Mouse (Mus musculus): ENCODE data around the gene Gfer.

Gfer gene

GRCm38 (mm10) chr17:24696011-24696697 is at the start of gene Gfer, which contains the start of gene Noxo1:
Gfer (minus strand) TSS chr17:24696156.
Noxo1 (plus strand) TSS chr17:24696234.
- DNase-seq: peak; percentile 99

DNA sequence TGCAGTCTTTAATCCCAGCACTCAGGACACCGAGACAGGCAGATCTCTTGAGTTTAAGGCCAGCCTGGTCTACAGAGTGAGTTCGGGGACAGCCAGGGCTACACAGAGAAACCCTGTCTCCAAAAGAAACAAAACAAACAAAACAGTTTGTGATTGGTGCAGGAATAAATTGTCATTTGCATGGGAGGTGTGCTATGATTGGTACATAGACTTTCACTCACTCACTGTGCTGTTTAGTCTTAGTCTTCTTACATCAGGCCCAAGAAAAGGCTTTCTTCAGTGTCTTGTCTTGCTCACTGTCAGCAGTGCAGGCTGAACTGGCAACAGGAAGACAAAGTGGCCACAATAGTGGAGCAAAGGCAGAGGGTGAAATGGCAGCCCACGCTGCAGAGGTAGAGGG is 48.4 kb upstream of the Gfer start:
- DNase-seq: no peak

DNA sequence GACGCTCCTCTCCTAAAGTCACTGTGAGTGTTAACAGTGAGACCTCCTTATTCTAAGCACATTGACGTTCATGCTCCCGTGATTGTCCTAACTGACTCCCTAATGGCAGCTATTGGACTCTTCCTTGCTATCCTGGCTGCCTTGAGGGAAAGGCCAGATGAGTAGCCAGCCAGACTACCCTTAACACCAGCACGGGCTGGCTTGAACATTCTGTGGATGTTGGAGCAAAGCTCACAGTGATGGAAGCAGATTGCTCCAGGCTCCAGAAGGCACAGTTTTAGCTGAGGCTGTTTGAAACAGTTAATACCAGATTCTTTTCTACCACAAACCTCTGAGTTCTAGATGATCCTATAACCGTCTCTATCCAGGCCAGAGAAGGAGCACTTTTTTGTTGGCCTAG is 47.9 kb upstream of the Gfer start:
- DNase-seq: no peak

DNA sequence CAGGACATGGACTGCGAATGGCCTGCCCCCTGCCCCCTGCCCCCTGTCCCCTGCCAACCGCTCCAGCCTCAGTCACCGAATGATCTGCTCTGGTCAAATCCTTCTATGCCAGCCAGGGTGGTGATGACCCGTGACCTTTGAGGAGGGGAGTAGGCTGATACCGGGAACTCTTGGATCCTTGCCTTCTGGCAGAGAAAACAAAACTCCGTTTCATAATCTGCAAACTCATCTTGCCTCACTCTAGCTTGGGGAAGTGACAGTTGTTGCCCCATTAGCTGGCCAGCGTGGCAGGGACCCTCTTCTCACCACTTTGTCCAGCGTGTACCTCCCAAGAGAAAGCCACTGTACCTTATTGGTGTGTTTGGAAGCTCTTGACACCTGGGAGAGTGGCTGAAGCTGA is 46.4 kb upstream of the Gfer start:
- no peak for DNase-seq

- DNase-seq: peak; percentile 87
Measured at GRCm38 (mm10) chr17:24739926-24740325, 44.0 kb upstream of the Gfer start.

DNA sequence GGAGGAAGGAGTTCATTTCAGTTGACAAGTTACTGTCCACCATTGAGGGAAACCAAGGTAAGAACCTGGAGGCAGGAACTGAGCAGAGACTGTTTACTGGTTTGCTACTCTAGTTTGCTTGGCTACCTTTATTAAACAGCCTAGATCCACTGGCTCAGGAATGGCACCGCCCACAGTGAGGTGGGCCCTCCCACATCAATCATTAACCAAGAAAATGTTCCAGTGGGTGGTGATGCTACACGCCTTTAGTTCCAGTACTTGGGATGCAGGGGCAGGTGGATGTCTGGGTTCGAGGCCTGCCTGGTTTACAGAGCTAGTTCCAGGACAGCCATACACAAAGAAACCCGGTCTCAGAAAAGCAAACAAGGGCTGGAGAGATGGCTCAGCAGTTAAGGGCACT is 42.3 kb upstream of the Gfer start:
- DNase-seq: peak; percentile 90

DNA sequence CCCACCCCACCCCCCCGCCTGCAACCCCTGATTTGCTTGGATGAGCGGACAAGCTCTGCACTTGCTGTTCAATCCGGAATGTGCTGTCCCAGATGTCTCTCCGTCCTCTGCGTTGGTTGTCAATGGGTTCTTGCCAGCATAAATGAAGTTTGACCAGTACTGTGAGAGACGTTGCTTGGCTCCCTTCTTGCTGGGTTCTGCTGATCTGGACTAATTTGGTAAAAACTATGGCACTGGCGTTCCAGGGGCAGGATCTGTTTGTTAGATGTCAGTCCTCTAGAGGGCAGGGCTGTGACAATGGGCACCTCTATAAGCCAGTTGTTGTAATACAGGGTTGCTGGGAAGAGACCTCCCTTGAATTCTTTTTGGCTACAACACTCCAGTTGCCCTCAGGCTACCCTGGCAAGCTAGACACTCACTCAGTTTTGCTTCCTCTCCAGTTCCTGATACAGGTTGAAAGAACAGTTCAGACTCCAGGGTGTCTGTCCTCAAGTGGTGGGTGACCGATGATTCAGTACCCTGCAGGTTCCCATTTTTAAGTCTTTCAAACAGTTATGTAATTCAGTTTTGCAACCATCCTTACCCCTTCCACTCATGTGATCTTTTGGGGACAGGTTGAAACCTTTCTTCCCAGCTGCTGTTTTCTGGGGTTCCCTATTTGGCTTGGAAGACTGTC is 41.3 kb upstream of the Gfer start:
- no peak for DNase-seq

DNA sequence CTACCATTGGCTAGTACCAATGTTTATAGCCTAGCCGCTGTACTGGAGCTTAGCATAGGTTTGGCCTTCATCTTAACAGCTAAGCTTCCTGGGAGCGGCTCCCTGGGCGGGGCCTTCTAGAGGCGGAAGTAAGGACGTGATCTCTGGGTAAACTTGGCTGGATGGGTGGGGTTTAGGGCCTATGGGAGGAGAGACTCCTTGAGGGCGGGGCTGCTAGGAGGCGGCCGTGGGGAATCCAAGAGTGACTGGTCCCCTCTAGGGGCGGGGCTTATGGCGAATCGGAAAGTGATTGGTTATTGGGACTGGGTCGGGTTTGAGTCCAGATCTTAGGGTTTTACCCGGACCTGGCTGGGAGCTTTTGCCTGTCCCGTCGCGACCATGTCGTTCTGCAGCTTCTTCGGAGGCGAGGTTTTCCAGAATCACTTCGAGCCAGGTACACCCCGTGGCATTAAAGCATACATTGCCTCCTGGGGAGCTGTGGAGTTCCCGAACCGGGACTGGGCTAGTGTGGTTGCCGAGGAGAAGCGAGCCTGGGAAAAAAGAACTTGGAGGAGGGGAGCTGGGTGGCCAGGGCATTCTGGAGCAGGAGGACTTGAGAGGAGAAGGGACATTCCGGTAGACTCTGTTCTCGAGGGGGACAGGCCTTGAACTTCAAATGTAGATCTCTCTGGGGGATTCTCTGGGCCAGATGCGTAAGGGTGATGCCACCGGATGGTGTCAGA is 40.5 kb upstream of the Gfer start, which contains the start of gene Msrb1:
Gene Msrb1, plus strand, starts transcription at position 313 of the 722 bp plus-strand sequence.
- peak; percentile 100 for DNase-seq

- DNase-seq: peak; percentile 94
Measured at GRCm38 (mm10) chr17:24735446-24735845, 39.5 kb upstream of the Gfer start.

- no peak for DNase-seq
Measured at GRCm38 (mm10) chr17:24734513-24734912, 38.6 kb upstream of the Gfer start.

- DNase-seq: peak; percentile 94
Measured at GRCm38 (mm10) chr17:24733434-24734050, 37.6 kb upstream of the Gfer start.

GRCm38 (mm10) chr17:24732233-24732935 is 36.4 kb upstream of the Gfer start:
- DNase-seq: peak; percentile 97

GRCm38 (mm10) chr17:24730787-24731186 is 34.8 kb upstream of the Gfer start:
- DNase-seq: peak; percentile 88

- DNase-seq: peak; percentile 88
Measured at GRCm38 (mm10) chr17:24729067-24729466, 33.1 kb upstream of the Gfer start.

DNA sequence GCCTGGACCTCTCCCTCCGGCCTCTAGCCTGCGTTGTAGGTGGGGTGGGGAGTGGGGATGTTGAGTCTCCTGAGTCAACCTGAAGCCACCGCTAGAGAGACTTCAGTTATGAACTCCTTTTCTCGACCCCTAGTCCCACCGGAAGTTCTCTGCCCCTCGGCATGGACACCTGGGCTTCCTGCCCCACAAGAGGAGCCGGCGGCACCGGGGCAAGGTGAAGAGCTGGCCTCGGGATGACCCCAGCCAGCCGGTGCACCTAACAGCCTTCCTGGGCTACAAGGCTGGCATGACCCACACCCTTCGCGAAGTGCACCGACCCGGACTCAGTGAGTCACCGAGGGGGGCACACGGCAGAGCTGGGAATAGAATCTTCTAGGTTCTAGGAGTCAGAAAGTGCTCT is 32.2 kb upstream of the Gfer start:
- peak; percentile 92 for DNase-seq

- peak; percentile 98 for DNase-seq
Measured at GRCm38 (mm10) chr17:24727618-24728017, 31.7 kb upstream of the Gfer start, which contains the start of gene Rpl3l. Rpl3l (plus strand) TSS chr17:24727820.

- DNase-seq: no peak
Measured at GRCm38 (mm10) chr17:24725637-24726390, 29.9 kb upstream of the Gfer start.

DNA sequence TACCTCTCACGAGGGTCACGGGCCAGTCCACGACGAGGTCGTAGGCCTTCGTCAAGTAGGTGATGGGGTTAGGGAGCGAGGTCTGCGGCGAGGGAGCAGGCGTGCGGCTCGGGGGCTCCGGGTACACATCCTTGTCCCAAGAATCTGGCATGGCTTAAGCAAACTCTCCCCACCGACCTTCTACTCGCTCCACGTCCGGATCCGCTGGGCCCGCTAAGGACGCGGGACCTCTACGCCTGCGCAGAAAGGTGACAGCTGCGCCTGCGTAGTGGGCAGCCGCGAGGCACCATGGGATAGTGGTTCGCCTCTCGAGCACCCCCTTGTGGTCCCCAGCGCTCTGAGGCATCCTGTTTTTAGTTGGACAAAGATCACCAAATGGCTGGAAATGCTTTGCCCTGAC is 28.2 kb upstream of the Gfer start, which contains the start of gene Ndufb10:
Gene Ndufb10, minus strand, starts transcription at position 295 of the 400 bp plus-strand sequence.
- peak; percentile 99 for DNase-seq

- no peak for DNase-seq
Measured at GRCm38 (mm10) chr17:24723881-24724180, 27.9 kb upstream of the Gfer start.

GRCm38 (mm10) chr17:24723122-24723880 is 27.3 kb upstream of the Gfer start:
- peak; percentile 83 for DNase-seq

Data from heart, adult 11 months (tissue).